Mouse (Mus musculus): ENCODE results near the gene Gm33543. TPM values are rescaled to one million over a fixed set of nuclear protein-coding genes. Genes with fewer than 3 reads are reported as not detected.

Gene Gm33543
- polyA plus RNA-seq, 1 experiment from 2014 or later: not detected

GRCm38 (mm10) chr10:95787176-95787575 lies 55.6 kb downstream of the Gm33543 start:
- no peak for ATAC-seq
- Histone ChIP-seq H3K36me3 (no peaks in the 10 kb centered on the region), H3K27ac (no peak overlapping the region), H3K4me1 (replicated peaks) (no peaks in the 10 kb centered on the region), H3K27me3 (replicated peaks) (no peaks in the 10 kb centered on the region), H3K9me3 (no peaks in the 10 kb centered on the region), H3K9ac (no peak overlapping the region), H3K4me2 (replicated peaks) (no peak overlapping the region), H3K4me3 (replicated peaks) (no peak overlapping the region)
- 89% methylated on average over 2 of the region's 2 CpGs for WGBS

- Histone ChIP-seq H3K4me3 (replicated peaks) (no peak overlapping the region), H3K4me1 (replicated peaks) (no peaks in the 10 kb centered on the region), H3K27me3 (replicated peaks) (no peaks in the 10 kb centered on the region), H3K9me3 (no peaks in the 10 kb centered on the region), H3K4me2 (replicated peaks) (no peak overlapping the region), H3K9ac (no peak overlapping the region), H3K36me3 (no peaks in the 10 kb centered on the region), H3K27ac (no peak overlapping the region)
- ATAC-seq: no peak
- WGBS: 39% methylated on average over 7 of the region's 7 CpGs
These were observed 57.9 kb downstream of the Gm33543 start for GRCm38 (mm10) chr10:95784837-95785236.

GRCm38 (mm10) chr10:95780881-95781600 lies 61.7 kb downstream of the Gm33543 start:
- Histone ChIP-seq H3K4me2 (replicated peaks) (no peak overlapping the region), H3K4me1 (replicated peaks) (no peaks in the 10 kb centered on the region), H3K4me3 (replicated peaks) (no peak overlapping the region), H3K9me3 (no peaks in the 10 kb centered on the region), H3K27me3 (replicated peaks) (no peaks in the 10 kb centered on the region), H3K36me3 (no peaks in the 10 kb centered on the region), H3K9ac (no peak overlapping the region), H3K27ac (no peak overlapping the region)
- ATAC-seq: no peak
- 80% methylated on average over 8 of the region's 8 CpGs for WGBS

- Histone ChIP-seq H3K36me3 (no peaks in the 10 kb centered on the region), H3K4me2 (replicated peaks) (no peak overlapping the region), H3K9ac (no peak overlapping the region), H3K4me1 (replicated peaks) (no peaks in the 10 kb centered on the region), H3K27ac (no peak overlapping the region), H3K9me3 (no peaks in the 10 kb centered on the region), H3K27me3 (replicated peaks) (no peaks in the 10 kb centered on the region), H3K4me3 (replicated peaks) (no peak overlapping the region)
- no peak for ATAC-seq
- 75% methylated on average over 13 of the region's 13 CpGs for WGBS
These were observed 62.8 kb downstream of the Gm33543 start for GRCm38 (mm10) chr10:95779801-95780385.

GRCm38 (mm10) chr10:95778622-95779021 lies 64.1 kb downstream of the Gm33543 start:
- ATAC-seq: peak; percentile 76
- no peak overlapping the region for H3K4me3 ChIP-seq (replicated peaks)
- H3K27ac ChIP-seq: no peak overlapping the region; the same call in 1 of the 2 replicates
- no peak overlapping the region for H3K4me2 ChIP-seq (replicated peaks)
- WGBS: 52% methylated on average over 8 of the region's 8 CpGs
- no peaks in the 10 kb centered on the region for H3K4me1 ChIP-seq (replicated peaks)
- H3K9ac ChIP-seq: no peak overlapping the region
- H3K27me3 ChIP-seq (replicated peaks): no peaks in the 10 kb centered on the region
- no peaks in the 10 kb centered on the region for H3K36me3 ChIP-seq
- no peaks in the 10 kb centered on the region for H3K9me3 ChIP-seq

GRCm38 (mm10) chr10:95777701-95778320 lies 64.9 kb downstream of the Gm33543 start:
- no peak for ATAC-seq
- no peaks in the 10 kb centered on the region for H3K36me3 ChIP-seq
- H3K4me1 ChIP-seq (replicated peaks): no peaks in the 10 kb centered on the region
- H3K4me3 ChIP-seq (replicated peaks): no peak overlapping the region
- no peak overlapping the region for H3K4me2 ChIP-seq (replicated peaks)
- no peaks in the 10 kb centered on the region for H3K27me3 ChIP-seq (replicated peaks)
- H3K9ac ChIP-seq: no peak overlapping the region
- H3K27ac ChIP-seq: no peak overlapping the region
- 86% methylated on average over 15 of the region's 15 CpGs for whole genome bisulfite sequencing
- H3K9me3 ChIP-seq: no peaks in the 10 kb centered on the region

- ATAC-seq: no peak
- WGBS: 78% methylated on average over 1 of the region's 1 CpGs
- H3K27ac ChIP-seq: no peak overlapping the region
These were observed 65.7 kb downstream of the Gm33543 start for GRCm38 (mm10) chr10:95777071-95777470.

GRCm38 (mm10) chr10:95774856-95775255 lies 67.9 kb downstream of the Gm33543 start:
- H3K9me3 ChIP-seq: no peaks in the 10 kb centered on the region
- WGBS: 66% methylated on average over 7 of the region's 7 CpGs
- no peak for ATAC-seq
- H3K27me3 ChIP-seq (replicated peaks): no peaks in the 10 kb centered on the region
- H3K4me3 ChIP-seq (replicated peaks): no peak overlapping the region
- no peak overlapping the region for H3K9ac ChIP-seq
- no peaks in the 10 kb centered on the region for H3K4me1 ChIP-seq (replicated peaks)
- no peaks in the 10 kb centered on the region for H3K36me3 ChIP-seq
- no peak overlapping the region for H3K27ac ChIP-seq
- H3K4me2 ChIP-seq (replicated peaks): no peak overlapping the region

More at GRCm38 (mm10) chr10:95777071-95777470, 65.7 kb downstream of the Gm33543 start:
- no peak overlapping the region for H3K4me2 ChIP-seq (replicated peaks)
- H3K27me3 ChIP-seq (replicated peaks): no peaks in the 10 kb centered on the region
- H3K4me1 ChIP-seq (replicated peaks): no peaks in the 10 kb centered on the region
- H3K4me3 ChIP-seq (replicated peaks): no peak overlapping the region
- H3K9me3 ChIP-seq: no peaks in the 10 kb centered on the region
- H3K9ac ChIP-seq: no peak overlapping the region
- no peaks in the 10 kb centered on the region for H3K36me3 ChIP-seq

GRCm38 (mm10) chr10:95774001-95774628 lies 68.6 kb downstream of the Gm33543 start:
- 78% methylated on average over 9 of the region's 9 CpGs for WGBS
- H3K4me1 ChIP-seq (replicated peaks): no peaks in the 10 kb centered on the region
- H3K9ac ChIP-seq: no peak overlapping the region
- no peak overlapping the region for H3K27ac ChIP-seq
- H3K9me3 ChIP-seq: no peaks in the 10 kb centered on the region
- H3K4me3 ChIP-seq (replicated peaks): no peak overlapping the region
- no peaks in the 10 kb centered on the region for H3K27me3 ChIP-seq (replicated peaks)
- 0 out of 2 replicates have a peak, but pooled peaks have one; percentile 27 for ATAC-seq
- H3K36me3 ChIP-seq: no peaks in the 10 kb centered on the region
- H3K4me2 ChIP-seq (replicated peaks): no peak overlapping the region

Other genes with a start within 250 kb of the Gm33543 start
- not detected in 2 replicates for gene Anapc15-ps, start 169.5 kb downstream of the Gm33543 start, polyA plus RNA-seq (2015; fragmentation: Nextera tagmentation; extraction: Ambion mirVana)
- 19.9 and 22.4 TPM in 2 replicates for gene Eea1, start 97.7 kb upstream of the Gm33543 start, polyA plus RNA-seq (2015; fragmentation: Nextera tagmentation; extraction: Ambion mirVana)

Data from intestine, embryonic 15.5 days (tissue).